Mouse (Mus musculus): Measurements from ENCODE around the gene Ier5.

Gene Ier5

DNA sequence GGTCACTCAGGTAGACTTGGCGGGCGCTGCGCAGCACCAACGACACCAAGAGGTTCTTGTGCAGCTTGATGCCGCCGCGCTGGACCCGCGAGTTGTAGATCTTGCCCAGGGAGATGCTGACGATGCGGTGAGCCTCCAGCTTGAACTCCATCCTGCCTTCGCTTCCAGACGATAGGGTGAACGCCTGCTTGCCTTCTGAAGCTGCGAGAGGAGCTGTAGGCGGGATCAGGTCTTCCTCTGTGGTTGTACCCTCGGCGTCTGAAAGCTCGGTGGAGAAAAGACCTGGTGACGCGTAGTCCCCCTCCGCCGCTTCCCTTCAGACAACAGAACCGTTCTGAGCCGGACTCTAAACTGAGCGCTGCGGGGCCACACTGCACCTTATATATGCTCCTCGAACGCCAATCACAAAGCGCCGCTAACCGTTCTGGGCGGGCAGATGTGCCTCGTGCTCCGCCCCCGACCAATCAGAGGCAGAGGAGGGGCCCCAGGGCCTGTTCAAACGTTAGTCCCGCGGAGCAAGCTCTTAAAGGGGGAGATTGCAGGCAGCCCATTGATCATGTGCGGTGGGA lies at the start of gene Ier5:
TSS of gene Ier5 (minus strand) at position 357 of the 569 bp plus-strand sequence.
- DNase-seq (ENCODE audit: low spot score), result peak; percentile 97

DNA sequence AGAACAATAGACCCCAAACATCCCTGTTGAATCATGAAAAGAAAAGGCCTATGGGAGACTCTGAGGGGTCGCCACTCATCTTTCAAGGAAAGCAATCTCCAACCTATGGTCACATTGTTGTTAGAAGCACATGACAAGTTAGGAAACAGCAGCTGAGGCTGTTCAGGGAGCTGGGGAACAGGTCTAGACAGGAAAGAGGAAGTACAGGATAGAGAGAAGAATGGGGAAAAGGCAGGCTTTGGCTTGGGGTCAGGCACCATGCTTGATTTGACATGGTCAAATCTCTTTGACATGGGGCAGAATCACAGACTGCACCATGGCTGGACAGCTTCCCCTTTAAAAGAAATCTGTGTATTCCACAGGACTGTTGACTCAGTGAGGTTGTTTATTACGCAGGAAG lies 47.8 kb upstream of the Ier5 start:
- no peak for DNase-seq (ENCODE audit: low spot score)

- peak; percentile 66 for DNase-seq (ENCODE audit: low spot score)
Measured at GRCm38 (mm10) chr1:155146572-155146980, 47.1 kb upstream of the Ier5 start, which contains the start of gene Mr1. Gene Mr1 (minus strand): TSS chr1:155146814.

DNA sequence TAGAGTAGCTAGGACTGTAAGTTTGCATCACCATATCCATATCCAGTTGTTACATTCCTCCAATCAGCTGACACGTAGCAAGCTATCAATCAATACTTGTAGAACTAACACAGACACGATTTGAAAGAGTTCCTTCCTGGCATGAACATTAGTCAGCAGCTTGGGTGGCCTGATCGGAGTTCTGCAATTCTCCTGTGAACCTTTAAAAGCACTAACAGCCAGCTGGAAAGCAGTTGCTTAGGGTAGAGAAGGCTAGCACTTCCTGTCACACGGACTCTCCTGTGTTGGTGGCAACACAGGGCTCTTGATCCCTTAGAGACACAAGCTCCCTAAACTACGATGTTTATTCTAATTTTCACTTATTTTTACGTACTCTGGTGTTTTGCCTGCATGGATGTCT lies 46.2 kb upstream of the Ier5 start:
- DNase-seq (ENCODE audit: low spot score), result peak; percentile 53

DNA sequence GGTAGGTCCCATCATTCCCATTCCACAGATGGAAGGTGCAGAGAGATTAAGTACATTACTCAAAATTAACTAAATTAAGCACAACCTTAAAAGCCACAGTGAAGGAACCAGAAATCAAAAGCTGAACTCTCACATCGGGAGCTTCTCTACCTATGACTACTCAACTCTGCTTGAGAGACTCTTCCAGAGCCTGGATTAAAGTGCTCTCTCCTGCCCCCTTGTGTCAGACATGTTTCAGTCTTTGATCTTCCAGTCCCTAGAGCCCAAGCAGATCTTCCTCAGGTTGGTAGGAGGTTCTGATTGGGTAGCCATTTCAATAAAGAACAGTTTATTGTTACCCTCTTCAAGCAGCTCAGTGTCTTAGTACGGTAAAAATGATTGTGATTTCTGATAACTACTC lies 40.6 kb upstream of the Ier5 start:
- DNase-seq (ENCODE audit: low spot score), result peak; percentile 84

DNA sequence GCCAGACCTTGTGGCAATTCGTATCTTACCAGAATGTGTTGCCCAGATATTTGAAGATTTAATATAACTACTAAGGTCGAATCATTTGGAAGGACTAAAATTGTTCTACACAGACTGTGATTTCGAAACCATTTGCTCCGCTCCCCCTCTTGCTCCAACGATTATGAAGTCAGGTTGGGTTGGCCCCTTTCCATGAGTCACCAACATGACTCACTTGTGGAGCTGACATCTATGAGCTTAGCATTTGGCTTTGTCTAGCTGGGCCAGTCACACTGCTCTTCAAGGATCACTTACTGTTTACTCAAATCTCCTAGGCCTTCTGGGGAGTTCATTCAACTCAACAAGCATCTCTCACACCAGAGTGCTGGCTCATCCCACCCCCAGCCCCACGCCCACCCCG lies 39.4 kb upstream of the Ier5 start:
- no peak for DNase-seq (ENCODE audit: low spot score)

DNA sequence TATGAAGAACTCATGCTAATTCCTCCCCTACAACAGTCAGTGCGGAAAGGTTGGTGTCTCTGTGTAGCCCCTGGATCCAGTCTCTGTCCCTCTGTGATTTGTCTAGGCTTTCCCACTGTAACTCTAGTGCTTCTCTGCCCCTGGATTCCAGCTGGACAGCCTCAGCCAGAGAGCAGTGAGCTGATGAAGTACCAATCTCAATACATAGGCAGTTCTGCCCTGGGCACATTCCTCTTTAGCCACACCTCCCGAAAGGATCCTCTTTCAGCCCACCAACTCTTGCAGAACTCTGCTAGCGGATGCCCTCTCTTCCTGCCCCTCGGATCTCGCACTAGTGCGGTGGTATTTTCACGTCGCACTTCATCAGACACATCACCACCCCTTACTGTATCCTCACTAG lies 35.4 kb upstream of the Ier5 start:
- DNase-seq (ENCODE audit: low spot score), result no peak

DNA sequence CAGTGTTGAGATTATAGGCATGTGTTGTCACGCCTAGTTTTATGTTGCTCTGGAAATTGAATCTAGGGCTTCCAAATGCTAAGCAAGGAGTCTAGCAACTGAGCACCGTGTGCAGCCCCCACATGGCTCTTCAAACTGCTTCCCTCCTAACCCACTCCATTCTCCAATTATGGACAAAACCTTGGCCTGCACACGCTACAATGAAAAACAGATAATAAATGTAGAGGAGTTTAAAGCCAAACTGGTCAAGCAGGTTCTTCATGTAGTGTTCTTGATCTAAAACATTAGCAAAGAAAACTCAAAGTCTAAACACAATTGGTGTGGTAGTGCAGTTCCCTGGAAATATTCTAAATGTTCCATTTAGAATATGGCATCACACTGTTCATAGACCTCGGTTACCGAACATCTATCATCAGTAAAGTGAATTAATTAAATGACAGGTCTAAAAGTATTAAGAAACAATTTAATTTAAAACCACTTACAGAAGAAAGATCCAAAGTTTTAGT lies 28.0 kb upstream of the Ier5 start:
- no peak for DNase-seq (ENCODE audit: low spot score)

GRCm38 (mm10) chr1:155126716-155127115 lies 27.3 kb upstream of the Ier5 start:
- no peak for DNase-seq (ENCODE audit: low spot score)

- no peak for DNase-seq (ENCODE audit: low spot score)
Measured at GRCm38 (mm10) chr1:155124397-155124796, 25.0 kb upstream of the Ier5 start.

DNA sequence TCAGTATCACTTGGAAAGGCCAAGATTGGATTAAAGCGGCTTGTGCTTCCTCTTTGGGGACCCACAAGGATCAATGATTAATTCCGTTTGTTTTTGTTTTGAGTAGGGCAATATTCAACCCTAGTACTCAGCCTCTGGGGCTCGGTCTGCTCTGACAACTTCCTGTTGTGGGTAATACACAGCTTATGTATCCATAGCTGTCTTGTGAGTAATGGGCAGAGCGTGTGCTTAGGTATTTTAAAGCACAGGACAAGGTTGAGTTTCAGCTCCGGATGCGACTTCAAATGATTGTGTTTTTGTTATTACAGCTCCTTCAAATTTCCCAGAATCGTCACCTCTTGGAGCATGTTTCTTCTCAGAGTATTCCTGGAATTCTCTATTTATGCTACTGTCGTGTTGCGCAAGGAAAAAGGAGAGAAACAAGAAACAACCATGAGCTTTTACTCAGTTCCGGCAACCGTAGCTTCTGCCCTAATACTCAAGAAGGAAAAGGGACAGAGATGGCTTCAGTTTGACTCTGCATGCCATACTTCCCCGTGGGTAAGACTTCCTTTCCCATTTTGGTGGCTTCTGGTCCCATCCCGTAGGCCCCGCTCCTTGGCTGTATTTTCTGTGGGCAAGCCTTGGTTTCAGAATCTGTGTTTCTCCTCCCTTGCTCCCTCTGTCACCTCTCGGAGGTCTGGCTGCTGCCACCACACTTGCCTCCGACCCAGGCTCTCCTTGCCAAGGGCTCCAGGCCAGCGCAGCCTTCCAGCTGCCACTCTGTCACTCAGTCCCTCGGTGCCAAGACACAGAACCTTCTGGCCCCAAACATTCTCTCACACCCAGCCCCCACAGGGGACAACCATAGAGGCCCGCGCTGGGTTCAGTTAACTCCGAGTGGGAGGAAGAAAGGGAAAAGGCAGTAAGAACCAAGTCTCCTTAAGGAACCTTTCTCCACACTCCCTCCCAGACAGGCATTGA lies 22.8 kb upstream of the Ier5 start:
- no peak for DNase-seq (ENCODE audit: low spot score)

DNA sequence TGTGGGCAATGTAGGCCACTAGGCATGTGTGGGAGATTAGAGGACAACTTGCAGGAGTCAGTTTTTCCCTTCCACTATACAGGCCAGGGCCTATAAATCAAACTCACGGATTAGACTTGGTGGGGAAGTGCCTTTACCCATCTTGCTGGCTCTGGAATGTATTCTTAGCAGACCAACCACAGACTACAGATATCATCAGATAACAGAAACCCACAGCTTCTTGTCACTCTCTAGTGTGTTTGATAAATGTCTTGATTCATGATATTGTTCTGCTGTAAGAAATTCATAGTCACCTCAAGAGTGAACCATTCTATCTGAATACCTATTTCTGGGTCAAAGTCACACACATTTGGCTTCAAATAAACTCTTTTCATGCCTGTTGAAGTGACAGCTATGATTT lies 20.3 kb upstream of the Ier5 start:
- DNase-seq (ENCODE audit: low spot score), result no peak

DNA sequence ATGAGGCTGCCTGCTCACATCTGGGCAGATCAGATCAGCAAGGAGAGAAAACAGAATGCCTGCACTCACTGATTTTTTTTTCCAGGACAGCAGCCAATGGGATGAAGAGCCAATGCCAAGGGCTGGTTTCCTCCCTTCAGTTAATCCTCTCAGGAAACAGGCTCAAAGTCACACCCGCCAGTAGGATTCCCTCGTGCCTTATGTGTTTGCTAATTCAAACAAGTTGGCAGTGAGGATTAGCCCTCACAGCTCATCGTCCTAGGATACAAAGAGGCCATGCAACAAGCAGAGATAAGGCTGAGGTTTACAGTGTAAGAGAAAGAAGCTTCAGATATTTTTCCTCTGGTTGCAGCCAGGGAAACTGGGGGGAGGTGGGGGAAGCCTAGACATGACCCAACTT lies 14.5 kb upstream of the Ier5 start:
- no peak for DNase-seq (ENCODE audit: low spot score)

DNA sequence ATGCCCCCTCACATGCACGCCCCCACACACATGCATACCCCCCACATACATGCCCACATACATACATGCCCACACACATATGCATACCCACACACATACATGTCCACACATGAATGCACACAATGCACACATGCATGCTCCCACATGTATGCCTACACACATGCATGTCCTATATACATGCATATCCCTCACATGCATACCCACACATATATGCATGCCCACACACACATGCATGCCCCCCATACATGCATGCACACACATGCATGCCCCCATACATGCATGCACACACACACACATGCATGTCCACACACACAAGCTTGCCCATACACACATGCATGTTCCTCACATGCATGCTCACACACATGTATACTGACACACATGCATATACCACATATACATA lies 13.4 kb upstream of the Ier5 start:
- DNase-seq (ENCODE audit: low spot score), result no peak

- DNase-seq (ENCODE audit: low spot score), result no peak
Measured at GRCm38 (mm10) chr1:155112118-155112517, 12.7 kb upstream of the Ier5 start.

- no peak for DNase-seq (ENCODE audit: low spot score)
Measured at GRCm38 (mm10) chr1:155111491-155111890, 12.1 kb upstream of the Ier5 start.

DNA sequence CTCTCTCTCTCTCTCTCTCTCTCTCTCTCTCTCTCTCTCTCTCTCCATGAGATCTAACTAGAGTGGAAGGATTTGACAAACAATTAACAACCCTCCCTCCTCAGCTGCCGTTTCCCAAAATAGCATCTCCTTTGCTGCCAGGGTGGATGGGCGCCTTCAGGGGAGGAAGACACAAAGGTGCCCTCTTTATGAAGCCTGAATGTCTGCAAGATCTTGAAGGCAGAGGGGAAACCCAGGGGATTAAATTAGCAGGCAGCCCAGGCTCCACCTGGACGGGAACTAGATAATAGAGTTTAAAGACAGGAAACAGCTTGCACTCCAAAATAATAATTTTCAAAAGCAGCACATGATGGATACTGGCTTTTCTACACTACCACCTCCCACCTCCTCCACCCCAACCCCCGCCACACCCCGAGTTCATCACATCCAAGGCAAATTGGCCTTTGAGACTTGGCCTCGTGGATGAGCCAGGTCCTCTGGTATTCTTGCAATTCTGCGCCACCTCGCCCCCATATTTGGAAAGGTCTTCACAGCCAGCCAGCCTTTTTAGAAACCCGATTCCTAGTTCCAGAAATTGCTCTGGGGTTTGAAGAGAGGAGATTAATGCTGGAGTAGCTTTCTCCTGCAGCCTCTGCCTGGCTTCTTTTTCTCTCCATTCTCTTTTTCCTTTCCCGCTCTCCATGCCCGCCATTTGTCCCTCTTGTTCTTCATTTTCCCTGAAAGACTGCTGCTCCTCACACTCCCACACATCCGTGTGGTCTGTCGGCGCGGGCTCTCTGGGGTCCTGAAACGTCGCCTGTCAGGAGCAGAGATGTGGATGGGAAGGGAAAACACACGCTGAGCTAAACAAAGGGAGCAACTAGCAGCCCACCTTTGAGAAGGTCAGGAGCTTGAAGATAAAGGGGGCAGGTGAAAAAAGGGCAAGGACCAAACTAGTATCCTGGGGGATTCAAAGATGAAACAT lies 10.2 kb upstream of the Ier5 start:
- no peak for DNase-seq (ENCODE audit: low spot score)

- no peak for DNase-seq (ENCODE audit: low spot score)
Measured at GRCm38 (mm10) chr1:155108412-155108811, 9.0 kb upstream of the Ier5 start.

- DNase-seq (ENCODE audit: low spot score), result no peak
Measured at GRCm38 (mm10) chr1:155107843-155108242, 8.4 kb upstream of the Ier5 start.

DNA sequence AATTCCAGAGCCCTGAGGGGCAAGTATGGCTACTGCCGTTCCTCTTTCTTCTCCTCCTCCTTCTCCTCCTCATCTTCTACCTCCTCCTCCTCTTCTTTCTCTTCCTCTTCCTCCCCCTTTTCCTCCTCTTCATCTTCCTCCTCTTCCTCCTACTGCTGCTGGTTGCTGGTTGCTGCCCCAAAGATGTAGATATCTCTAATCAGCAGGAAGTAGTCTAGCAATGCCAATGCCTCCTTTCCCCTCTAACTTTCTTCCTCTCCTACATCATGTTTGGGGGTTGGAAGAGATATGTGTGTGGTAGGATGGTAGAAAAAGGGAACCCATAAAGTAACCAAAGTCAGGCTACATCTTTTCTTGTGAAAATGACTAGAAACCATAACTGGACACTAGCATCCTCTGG lies 6.9 kb upstream of the Ier5 start:
- DNase-seq (ENCODE audit: low spot score), result no peak

- DNase-seq (ENCODE audit: low spot score), result no peak
Measured at GRCm38 (mm10) chr1:155103991-155104390, 4.6 kb upstream of the Ier5 start.

GRCm38 (mm10) chr1:155102631-155103030 lies 3.2 kb upstream of the Ier5 start:
- no peak for DNase-seq (ENCODE audit: low spot score)

All from T-cell, adult 2 months (primary cell).